Mouse (Mus musculus): Measurements from ENCODE around the gene Ctsj. TPM values are rescaled to one million over a fixed set of nuclear protein-coding genes. Genes with fewer than 3 reads are reported as not detected.
"Not testable (repeated sequence)": the region's sequence is repeated elsewhere in the genome, so short reads cannot be mapped to it uniquely, and the experiment has no call there.

The Ctsj gene
- not detected in 2 replicates for polyA plus RNA-seq (2012; rRNA removed)

GRCm38 (mm10) chr13:61005859-61006258, at the start of gene Ctsj:
Gene Ctsj, minus strand, starts transcription at chr13:61005959.
- no peak within 1 kb of the TSS for H3K4me3 ChIP-seq (ENCODE audit: control insufficient read depth, low read depth, low read length)
- no peaks in the 10 kb centered on the region for H3K4me1 ChIP-seq (ENCODE audit: control insufficient read depth, insufficient read depth, low read length)
- TF ChIP-seq POLR2A (IDR thresholded peaks at IDR 0.05; ENCODE audit: control insufficient read depth, low read depth, low read length), result no peak
- H3K36me3 ChIP-seq (ENCODE audit: control insufficient read depth, insufficient read depth, low read length), result no peaks in the 10 kb centered on the region
- no peak within 1 kb of the TSS for H3K27ac ChIP-seq (ENCODE audit: control insufficient read depth, insufficient read depth, low read depth, low read length)
- no peaks in the 10 kb centered on the region for H3K27me3 ChIP-seq (ENCODE audit: control insufficient read depth, insufficient read depth, low read length)

- H3K4me1 ChIP-seq (ENCODE audit: control insufficient read depth, insufficient read depth, low read length), result no peaks in the 10 kb centered on the region
- H3K27ac ChIP-seq (ENCODE audit: control insufficient read depth, insufficient read depth, low read depth, low read length), result no peak within 1 kb of the TSS
- H3K27me3 ChIP-seq (ENCODE audit: control insufficient read depth, insufficient read depth, low read length), result no peaks in the 10 kb centered on the region
- TF ChIP-seq CTCF (IDR thresholded peaks at IDR 0.05; ENCODE audit: control insufficient read depth, insufficient read depth, insufficient replicate concordance, low read depth, low read length) (no peak), POLR2A (IDR thresholded peaks at IDR 0.05; ENCODE audit: control insufficient read depth, low read depth, low read length) (no peak)
- H3K36me3 ChIP-seq (ENCODE audit: control insufficient read depth, insufficient read depth, low read length), result no peaks in the 10 kb centered on the region
- H3K4me3 ChIP-seq (ENCODE audit: control insufficient read depth, low read depth, low read length), result no peak within 1 kb of the TSS
Observed at GRCm38 (mm10) chr13:61040531-61040930, 34.8 kb upstream of the Ctsj start, which contains the start of gene Ctsq. Gene Ctsq, minus strand, starts transcription at chr13:61040631.

DNA sequence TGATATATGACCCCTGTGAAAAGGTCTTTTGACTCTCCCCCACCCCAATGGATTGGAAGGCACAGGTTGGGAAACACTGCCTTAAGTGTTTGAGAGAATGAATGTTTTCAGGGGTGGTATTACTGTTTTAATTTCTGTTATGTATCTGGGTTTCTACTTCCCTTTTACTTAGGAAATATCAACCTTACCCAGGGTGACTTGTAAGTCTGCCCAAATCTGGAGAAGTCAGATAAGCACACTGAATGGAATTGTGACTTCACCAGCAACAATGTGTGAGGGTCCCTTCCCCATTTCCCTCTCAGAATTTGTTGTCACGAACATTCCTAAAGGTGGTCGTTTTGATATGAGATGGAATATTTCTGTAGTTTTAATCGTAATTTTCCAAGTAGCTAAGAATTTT, 17.0 kb upstream of the Ctsj start:
- Histone ChIP-seq H3K27me3 (ENCODE audit: control insufficient read depth, insufficient read depth, low read length) (no peaks in the 10 kb centered on the region), H3K27ac (ENCODE audit: control insufficient read depth, insufficient read depth, low read depth, low read length) (no peak overlapping the region)

GRCm38 (mm10) chr13:61021844-61022243, 16.1 kb upstream of the Ctsj start:
- Histone ChIP-seq H3K27me3 (ENCODE audit: control insufficient read depth, insufficient read depth, low read length) (no peaks in the 10 kb centered on the region), H3K4me1 (ENCODE audit: control insufficient read depth, insufficient read depth, low read length) (no peaks in the 10 kb centered on the region), H3K27ac (ENCODE audit: control insufficient read depth, insufficient read depth, low read depth, low read length) (no peak overlapping the region), H3K4me3 (ENCODE audit: control insufficient read depth, low read depth, low read length) (no peak overlapping the region), H3K36me3 (ENCODE audit: control insufficient read depth, insufficient read depth, low read length) (no peaks in the 10 kb centered on the region)
- TF ChIP-seq CTCF (IDR thresholded peaks at IDR 0.05; ENCODE audit: control insufficient read depth, insufficient read depth, insufficient replicate concordance, low read depth, low read length) (no peak), POLR2A (IDR thresholded peaks at IDR 0.05; ENCODE audit: control insufficient read depth, low read depth, low read length) (no peak)

More for the DNA sequence above, 17.0 kb upstream of the Ctsj start:
- H3K4me1 ChIP-seq (ENCODE audit: control insufficient read depth, insufficient read depth, low read length), result no peaks in the 10 kb centered on the region
- H3K4me3 ChIP-seq (ENCODE audit: control insufficient read depth, low read depth, low read length), result no peak overlapping the region
- H3K36me3 ChIP-seq (ENCODE audit: control insufficient read depth, insufficient read depth, low read length), result no peaks in the 10 kb centered on the region
- TF ChIP-seq CTCF (IDR thresholded peaks at IDR 0.05; ENCODE audit: control insufficient read depth, insufficient read depth, insufficient replicate concordance, low read depth, low read length) (no peak), POLR2A (IDR thresholded peaks at IDR 0.05; ENCODE audit: control insufficient read depth, low read depth, low read length) (no peak)

DNA sequence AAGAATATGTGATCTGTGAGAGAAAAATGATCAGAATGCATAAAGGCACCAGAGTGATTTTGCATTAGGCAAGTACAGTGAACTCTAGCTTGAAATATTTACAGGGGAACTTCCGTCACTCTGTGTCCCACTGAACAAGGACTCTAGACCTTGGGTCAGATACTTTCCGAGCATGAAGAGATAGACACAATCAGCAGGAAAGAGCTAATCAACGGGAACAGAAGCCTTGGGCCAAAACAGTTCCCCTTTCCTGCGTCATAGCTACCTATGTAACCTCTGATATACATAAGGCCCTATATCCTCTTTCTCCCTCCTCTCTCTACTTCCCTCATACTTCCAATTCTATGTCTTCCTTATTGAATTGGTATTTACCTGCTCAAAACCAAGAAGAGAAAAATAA, 4.4 kb upstream of the Ctsj start:
- no peak for TF ChIP-seq CTCF (IDR thresholded peaks at IDR 0.05; ENCODE audit: control insufficient read depth, insufficient read depth, insufficient replicate concordance, low read depth, low read length)
- TF ChIP-seq POLR2A (IDR thresholded peaks at IDR 0.05; ENCODE audit: control insufficient read depth, low read depth, low read length), result no peak
- no peaks in the 10 kb centered on the region for H3K27me3 ChIP-seq (ENCODE audit: control insufficient read depth, insufficient read depth, low read length)
- H3K36me3 ChIP-seq (ENCODE audit: control insufficient read depth, insufficient read depth, low read length), result no peaks in the 10 kb centered on the region
- H3K27ac ChIP-seq (ENCODE audit: control insufficient read depth, insufficient read depth, low read depth, low read length), result no peak overlapping the region
- H3K4me1 ChIP-seq (ENCODE audit: control insufficient read depth, insufficient read depth, low read length), result no peaks in the 10 kb centered on the region
- no peak overlapping the region for H3K4me3 ChIP-seq (ENCODE audit: control insufficient read depth, low read depth, low read length)

- Histone ChIP-seq H3K4me1 (ENCODE audit: control insufficient read depth, insufficient read depth, low read length) (no peaks in the 10 kb centered on the region), H3K27me3 (ENCODE audit: control insufficient read depth, insufficient read depth, low read length) (no peaks in the 10 kb centered on the region), H3K27ac (ENCODE audit: control insufficient read depth, insufficient read depth, low read depth, low read length) (no peak overlapping the region), H3K36me3 (ENCODE audit: control insufficient read depth, insufficient read depth, low read length) (no peaks in the 10 kb centered on the region), H3K4me3 (ENCODE audit: control insufficient read depth, low read depth, low read length) (no peak overlapping the region)
- TF ChIP-seq CTCF (IDR thresholded peaks at IDR 0.05; ENCODE audit: control insufficient read depth, insufficient read depth, insufficient replicate concordance, low read depth, low read length), result no peak
Observed at GRCm38 (mm10) chr13:60997600-60997999, 8.2 kb downstream of the Ctsj start.

- H3K36me3 ChIP-seq (ENCODE audit: control insufficient read depth, insufficient read depth, low read length); H3K27me3 ChIP-seq (ENCODE audit: control insufficient read depth, insufficient read depth, low read length); H3K4me3 ChIP-seq (ENCODE audit: control insufficient read depth, low read depth, low read length); H3K27ac ChIP-seq (ENCODE audit: control insufficient read depth, insufficient read depth, low read depth, low read length); H3K4me1 ChIP-seq (ENCODE audit: control insufficient read depth, insufficient read depth, low read length): not testable (repeated sequence)
Observed at GRCm38 (mm10) chr13:60986915-60987314, 18.8 kb downstream of the Ctsj start.

DNA sequence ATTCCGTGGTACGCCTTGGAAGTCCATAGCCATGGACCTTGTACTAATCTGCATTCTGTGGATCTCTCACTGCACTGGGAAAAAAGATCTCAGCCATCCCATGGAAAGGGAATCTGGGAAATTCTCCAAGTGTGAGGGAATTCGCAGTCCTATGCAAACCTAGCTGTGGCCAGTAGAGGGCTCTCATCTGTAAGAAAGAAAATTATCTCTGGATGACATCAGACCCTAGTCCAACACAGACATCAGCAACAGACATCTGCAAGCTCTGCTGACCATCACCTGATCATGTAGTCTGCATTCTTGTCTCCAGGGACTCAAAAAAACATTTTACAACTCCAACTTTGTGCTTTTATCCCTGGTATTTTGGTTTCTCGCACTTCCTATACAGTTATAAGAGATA, 33.4 kb downstream of the Ctsj start:
- H3K27ac ChIP-seq (ENCODE audit: control insufficient read depth, insufficient read depth, low read depth, low read length); H3K4me1 ChIP-seq (ENCODE audit: control insufficient read depth, insufficient read depth, low read length); H3K36me3 ChIP-seq (ENCODE audit: control insufficient read depth, insufficient read depth, low read length); H3K4me3 ChIP-seq (ENCODE audit: control insufficient read depth, low read depth, low read length); H3K27me3 ChIP-seq (ENCODE audit: control insufficient read depth, insufficient read depth, low read length): not testable (repeated sequence)

- not testable (repeated sequence) for H3K27me3 ChIP-seq (ENCODE audit: control insufficient read depth, insufficient read depth, low read length); H3K4me1 ChIP-seq (ENCODE audit: control insufficient read depth, insufficient read depth, low read length); H3K27ac ChIP-seq (ENCODE audit: control insufficient read depth, insufficient read depth, low read depth, low read length); H3K4me3 ChIP-seq (ENCODE audit: control insufficient read depth, low read depth, low read length); H3K36me3 ChIP-seq (ENCODE audit: control insufficient read depth, insufficient read depth, low read length)
Observed at GRCm38 (mm10) chr13:60963985-60964384, 41.8 kb downstream of the Ctsj start.

Measured in testis, adult 2 months (tissue).